Mouse (Mus musculus) intestine, embryonic 14.5 days (tissue): Measurements from ENCODE around the gene Slc30a1. TPM values are rescaled to one million over a fixed set of nuclear protein-coding genes. Genes with fewer than 3 reads are reported as not detected.

ENCODE experiments used
- ATAC-seq: fragments of 200-750 bp; cut with Nextera tagmentation; replicated peaks from 2 replicates; pipeline ENCODE4 v1.8.0; 2017; ENCODE audit warnings: low read depth, moderate number of reproducible peaks, moderate TSS enrichment, moderate library complexity; ENCODE audit not compliant: low FRiP score, low TSS enrichment
- DNase-seq: peaks from one replicate; pipeline ENCODE4 v3.0.0-alpha.2; 2018; ENCODE audit warnings: low spot score
- H3K27ac ChIP-seq: fragments of 300-500 bp; sonication (generic); 2 replicates; pipeline ENCODE4 v1.5.1; 2014; ENCODE audit warnings: low read depth, mild to moderate bottlenecking, control low read depth
- H3K27me3 ChIP-seq: fragments of 300-500 bp; sonication (generic); replicated peaks from 2 replicates; pipeline ENCODE4 v1.6.1; 2014; ENCODE audit warnings: low read length, control low read depth; ENCODE audit not compliant: control insufficient read depth, insufficient read depth
- H3K36me3 ChIP-seq: fragments of 300-500 bp; sonication (generic); 2 replicates; pipeline ENCODE4 v1.6.1; 2014; ENCODE audit warnings: low read length, control low read depth; ENCODE audit not compliant: control insufficient read depth, insufficient read depth
- H3K4me1 ChIP-seq: fragments of 300-500 bp; sonication (generic); replicated peaks from 2 replicates; pipeline ENCODE4 v1.6.1; 2014; ENCODE audit warnings: low read length, control low read depth, mixed read lengths; ENCODE audit not compliant: control insufficient read depth, insufficient read depth
- H3K4me2 ChIP-seq: fragments of 300-500 bp; sonication (generic); 2 replicates; pipeline ENCODE4 v1.6.1; 2014; ENCODE audit warnings: low read length
- H3K4me3 ChIP-seq: fragments of 300-500 bp; sonication (generic); 2 replicates; pipeline ENCODE4 v1.5.1; 2014; ENCODE audit warnings: low read depth, low read length, control low read depth, mixed read lengths
- H3K9ac ChIP-seq: fragments of 300-500 bp; sonication (generic); 2 replicates; pipeline ENCODE4 v1.6.1; 2014; ENCODE audit warnings: mild to moderate bottlenecking, low read length
- H3K9me3 ChIP-seq: fragments of 300-500 bp; sonication (generic); 2 replicates; pipeline ENCODE4 v1.6.1; 2016; ENCODE audit warnings: low read length, control low read depth; ENCODE audit not compliant: control insufficient read depth
- WGBS: fragments of 180-500 bp; shearing (Covaris S2); extraction: QIAGEN DNeasy Blood & Tissue Kit; methylation state at CpG from one replicate; pipeline ENCODE4 v1.1.7; 2014; 5-methylcytosine and 5-hydroxymethylcytosine counted together
- polyA plus RNA-seq: library from polyadenylated mRNA; unstranded; fragments of >200 nt; fragmentation: Nextera tagmentation; extraction: Ambion mirVana; gene quantifications from 2 replicates; pipeline ENCODE4 v1.2.1, GENCODE M21; 2014

Gene Slc30a1
- polyA plus RNA-seq, 1 experiment from 2014 or later, result 2.0 TPM

- no peak overlapping the region for H3K4me2 ChIP-seq
Observed at GRCm38 (mm10) chr1:191956261-191956660, 49.7 kb downstream of the Slc30a1 start.

DNA sequence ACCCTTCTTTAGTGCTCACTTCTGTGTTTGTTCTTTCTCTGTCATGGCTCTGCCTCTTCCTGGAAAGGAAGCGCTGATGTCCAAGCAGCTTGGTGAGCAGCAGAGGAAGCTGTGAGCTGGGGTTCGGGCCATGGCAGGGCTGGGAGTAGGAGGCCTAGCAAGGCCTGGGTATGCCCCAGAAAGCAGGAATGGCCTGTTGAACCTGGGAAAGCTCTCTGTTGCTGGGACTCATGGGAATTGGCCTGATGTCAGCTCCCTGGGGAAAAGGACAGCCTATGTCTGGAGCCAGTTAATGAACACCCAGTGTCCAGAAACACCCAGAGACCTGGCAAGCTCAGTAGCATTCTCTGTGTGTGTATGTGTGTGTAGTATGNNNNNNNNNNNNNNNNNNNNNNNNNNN is 50.3 kb downstream of the Slc30a1 start:
- no peak for ATAC-seq
- DNase-seq, result no peak
- Histone ChIP-seq H3K4me2 (no peak overlapping the region), H3K9ac (no peak overlapping the region), H3K27me3 (no peaks in the 10 kb centered on the region), H3K4me1 (no peaks in the 10 kb centered on the region), H3K4me3 (no peak overlapping the region), H3K36me3 (no peaks in the 10 kb centered on the region), H3K27ac (no peak overlapping the region), H3K9me3 (no peaks in the 10 kb centered on the region)
- 83% methylated on average over 2 of the region's 2 CpGs for WGBS

More at GRCm38 (mm10) chr1:191956261-191956660, 49.7 kb downstream of the Slc30a1 start:
- no peak for DNase-seq
- no peak overlapping the region for H3K4me3 ChIP-seq
- H3K4me1 ChIP-seq, result no peaks in the 10 kb centered on the region
- H3K27me3 ChIP-seq, result no peaks in the 10 kb centered on the region
- WGBS, result 88% methylated on average over 3 of the region's 3 CpGs
- ATAC-seq, result no peak
- no peaks in the 10 kb centered on the region for H3K36me3 ChIP-seq
- no peak overlapping the region; the same call in 1 of the 2 replicates for H3K27ac ChIP-seq
- H3K9ac ChIP-seq, result no peak overlapping the region
- H3K9me3 ChIP-seq, result no peaks in the 10 kb centered on the region

DNA sequence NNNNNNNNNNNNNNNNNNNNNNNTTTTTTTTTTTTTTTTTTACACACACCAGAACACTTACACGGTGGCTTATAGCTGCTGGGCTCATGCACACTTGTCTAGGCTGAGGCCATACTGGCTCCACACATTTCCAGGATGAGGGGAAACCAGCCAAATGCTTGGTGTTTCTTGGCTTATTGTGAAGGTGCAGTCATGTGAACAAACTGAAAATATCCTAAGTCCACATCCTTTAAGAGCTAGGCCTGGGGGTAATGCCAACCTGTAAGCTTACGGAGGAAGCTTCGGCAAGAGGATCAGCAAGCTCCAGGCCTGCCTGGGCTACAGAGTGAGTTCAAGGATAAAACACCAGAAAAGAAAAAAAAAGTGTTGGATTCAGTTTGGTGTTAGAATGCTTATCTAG is 50.8 kb downstream of the Slc30a1 start:
- ATAC-seq, result no peak
- H3K4me1 ChIP-seq, result no peaks in the 10 kb centered on the region
- no peak overlapping the region for H3K4me3 ChIP-seq
- no peaks in the 10 kb centered on the region for H3K27me3 ChIP-seq
- WGBS, result 95% methylated on average over 3 of the region's 3 CpGs
- H3K36me3 ChIP-seq, result no peaks in the 10 kb centered on the region
- no peak overlapping the region for H3K4me2 ChIP-seq
- DNase-seq, result no peak
- H3K9me3 ChIP-seq, result no peaks in the 10 kb centered on the region
- no peak overlapping the region for H3K9ac ChIP-seq
- H3K27ac ChIP-seq, result no peak overlapping the region

GRCm38 (mm10) chr1:191960946-191961345 is 54.4 kb downstream of the Slc30a1 start:
- no peak overlapping the region for H3K4me2 ChIP-seq
- no peak for ATAC-seq

More at GRCm38 (mm10) chr1:191960946-191961345, 54.4 kb downstream of the Slc30a1 start:
- H3K9me3 ChIP-seq, result no peaks in the 10 kb centered on the region
- H3K4me3 ChIP-seq, result no peak overlapping the region
- DNase-seq, result no peak
- no peaks in the 10 kb centered on the region for H3K36me3 ChIP-seq
- no peaks in the 10 kb centered on the region for H3K27me3 ChIP-seq
- H3K9ac ChIP-seq, result no peak overlapping the region
- WGBS, result 61% methylated on average over 2 of the region's 2 CpGs
- no peaks in the 10 kb centered on the region for H3K4me1 ChIP-seq
- H3K27ac ChIP-seq, result no peak overlapping the region

Other genes with a start within 250 kb of the Slc30a1 start
- gene Lpgat1, start 188.9 kb upstream of the Slc30a1 start, polyA plus RNA-seq, result 22.2 and 22.7 TPM in 2 replicates
- gene Nek2, start 85.3 kb upstream of the Slc30a1 start, polyA plus RNA-seq, result 39.8 and 40.6 TPM in 2 replicates
- gene Rd3, start 70.6 kb downstream of the Slc30a1 start, polyA plus RNA-seq, result 0.30 and 0.31 TPM in 2 replicates
- gene Traf5, start 185.8 kb downstream of the Slc30a1 start, polyA plus RNA-seq, result 21.3 and 26.0 TPM in 2 replicates
- gene Rcor3, start 231.3 kb downstream of the Slc30a1 start, polyA plus RNA-seq, result 31.1 and 31.3 TPM in 2 replicates